Mouse (Mus musculus) E14TG2a.4 (cell line): ENCODE measurements around the gene Galnt7.

Experiments
- CTCF ChIP-seq: conservative IDR thresholded peaks from 2 replicates; pipeline ENCODE4 v1.5.1; 2014; ENCODE audit warnings: low read length
- NANOG ChIP-seq: IDR thresholded peaks from 2 replicates; pipeline ENCODE4 v1.6.1; 2014; ENCODE audit warnings: borderline replicate concordance, low read length, mixed read lengths
- POU5F1 ChIP-seq: IDR thresholded peaks from 2 replicates; pipeline ENCODE4 v1.6.1; 2014; ENCODE audit warnings: low read length, borderline replicate concordance

- TF ChIP-seq CTCF = no peak
- no peak for TF ChIP-seq NANOG
- TF ChIP-seq POU5F1 = no peak
Measured at GRCm38 (mm10) chr8:57623955-57624354, 28.9 kb downstream of the Galnt7 start.
